Mouse (Mus musculus) G1E-ER4 (cell line): ENCODE data around the gene Pak3. TPM values are rescaled to one million over a fixed set of nuclear protein-coding genes. Genes with fewer than 3 reads are reported as not detected.

ENCODE experiments used
- GATA1 ChIP-seq: IDR thresholded peaks from one replicate; pipeline ENCODE4 v1.8.0; 2012; ENCODE audit warnings: low read length, inconsistent platforms
- polyA plus RNA-seq: library from polyadenylated mRNA; stranded (reverse); fragments of >175 nt; gene quantifications from 2 replicates; pipeline ENCODE4 v1.2.3, GENCODE M21; 2012

The Pak3 gene
- not detected in 2 replicates for polyA plus RNA-seq

DNA sequence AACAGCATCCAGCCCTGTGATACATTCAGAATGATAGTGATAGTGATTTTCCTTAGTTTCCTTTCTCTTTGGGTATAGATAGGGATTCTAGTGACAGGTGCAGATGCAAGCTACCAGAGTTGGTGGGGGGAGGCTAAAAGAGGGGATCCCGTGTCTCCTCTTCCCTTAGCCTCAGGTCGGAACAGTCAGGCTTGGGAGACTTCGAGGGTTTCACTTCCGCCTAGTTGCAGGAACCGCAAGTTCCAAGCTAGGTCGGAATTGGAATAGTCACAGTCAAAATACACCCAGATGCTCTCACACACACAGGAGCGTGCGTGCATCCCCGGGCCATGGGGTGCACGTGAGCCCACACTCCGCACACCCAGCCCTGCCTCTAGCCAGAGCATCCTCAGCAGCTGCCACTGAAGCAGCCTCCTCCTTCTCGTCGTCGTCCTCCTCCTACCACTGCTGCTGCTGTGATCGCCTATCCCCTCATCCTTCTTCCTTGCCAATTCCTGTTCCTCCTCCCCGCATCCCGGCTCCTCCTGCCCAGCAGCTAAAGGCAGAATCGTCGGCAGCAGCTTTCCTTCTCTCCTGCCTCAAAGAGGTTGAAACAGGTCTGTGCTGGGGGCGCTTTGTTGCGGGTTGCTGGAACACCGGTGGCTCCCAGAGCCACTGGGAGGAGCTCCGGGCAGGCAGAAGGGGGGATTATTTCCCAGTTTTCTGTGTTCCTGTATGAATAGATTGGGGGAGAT lies at the start of gene Pak3:
Gene Pak3 (plus strand): TSS at position 424 of the 734 bp plus-strand sequence.
- TF ChIP-seq GATA1: no peak

DNA sequence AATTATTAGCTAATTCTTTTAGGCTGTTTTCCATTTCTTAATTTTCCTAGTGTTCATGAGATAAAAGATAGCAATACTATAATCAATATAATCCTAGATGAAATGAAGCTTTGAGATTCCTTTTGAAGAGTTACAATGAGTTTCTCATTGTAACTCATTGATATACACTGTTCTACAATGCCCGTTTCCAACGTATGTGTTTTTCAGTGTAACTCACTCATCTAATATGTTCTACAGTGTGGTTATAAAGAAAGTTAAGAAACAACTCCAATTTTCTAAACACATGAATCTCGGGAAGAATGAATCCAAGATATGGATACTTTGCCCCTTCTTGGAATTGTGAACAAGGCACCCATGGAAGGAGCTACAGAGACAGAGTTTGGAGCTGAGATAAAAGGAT lies 35.5 kb upstream of the Pak3 start:
- no peak for TF ChIP-seq GATA1

DNA sequence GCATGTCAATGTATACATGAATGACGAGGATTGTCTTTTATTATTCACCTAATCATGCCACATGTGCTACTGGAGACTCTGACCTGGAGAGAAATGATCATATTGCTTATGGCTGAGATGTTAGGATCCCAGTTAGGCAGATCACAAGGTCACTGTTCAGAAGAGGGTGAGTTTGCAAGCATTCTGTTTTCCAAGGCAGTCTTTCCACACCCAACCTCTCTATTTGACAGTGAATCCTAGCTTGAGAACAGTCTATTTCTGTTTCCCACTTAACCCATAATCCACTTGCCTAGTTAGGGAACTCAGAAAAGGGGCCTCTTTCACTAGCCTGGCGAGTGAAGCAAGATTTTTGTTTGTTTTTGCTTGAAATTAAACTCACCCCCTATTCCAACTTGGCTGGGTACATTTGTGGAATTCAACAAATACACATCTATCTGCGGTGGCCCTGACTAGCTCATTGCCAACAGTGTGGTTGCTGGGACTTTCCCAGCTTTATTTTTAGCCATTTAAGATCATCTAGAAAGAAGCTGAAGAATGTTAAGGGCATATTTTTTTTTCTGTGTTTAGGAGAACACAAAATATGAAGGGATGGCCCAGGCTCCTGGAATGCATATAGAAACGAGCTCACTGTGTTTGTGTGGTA lies 17.2 kb upstream of the Pak3 start:
- TF ChIP-seq GATA1: no peak

DNA sequence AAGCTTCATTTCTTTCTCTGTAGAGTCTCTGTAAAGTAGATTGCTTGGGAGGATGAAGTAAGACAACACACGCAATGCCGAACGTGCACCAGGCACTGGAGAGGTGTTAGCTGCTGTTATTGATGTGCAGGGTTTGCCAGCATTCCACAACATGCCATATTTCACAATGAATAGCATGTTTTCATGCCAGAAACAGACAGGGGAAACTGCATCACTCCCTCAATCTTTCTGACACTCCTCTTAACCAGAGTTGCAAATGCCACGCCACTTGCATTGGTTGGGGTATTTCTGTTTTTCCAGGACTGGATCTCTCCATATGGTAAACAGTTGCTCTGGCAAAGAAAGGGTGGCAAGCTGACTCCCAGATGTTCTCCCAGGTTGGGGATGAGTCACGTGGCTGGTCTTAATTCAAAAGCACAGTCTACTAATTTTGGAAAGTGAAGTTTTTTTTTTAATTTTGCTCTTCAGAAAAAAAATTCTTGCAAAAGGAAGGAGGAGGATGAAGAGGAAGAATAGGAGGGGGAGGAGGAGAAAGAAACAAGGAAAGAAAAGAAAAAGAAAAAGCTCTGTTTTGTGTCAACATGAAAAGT lies 16.5 kb upstream of the Pak3 start:
- no peak for TF ChIP-seq GATA1

DNA sequence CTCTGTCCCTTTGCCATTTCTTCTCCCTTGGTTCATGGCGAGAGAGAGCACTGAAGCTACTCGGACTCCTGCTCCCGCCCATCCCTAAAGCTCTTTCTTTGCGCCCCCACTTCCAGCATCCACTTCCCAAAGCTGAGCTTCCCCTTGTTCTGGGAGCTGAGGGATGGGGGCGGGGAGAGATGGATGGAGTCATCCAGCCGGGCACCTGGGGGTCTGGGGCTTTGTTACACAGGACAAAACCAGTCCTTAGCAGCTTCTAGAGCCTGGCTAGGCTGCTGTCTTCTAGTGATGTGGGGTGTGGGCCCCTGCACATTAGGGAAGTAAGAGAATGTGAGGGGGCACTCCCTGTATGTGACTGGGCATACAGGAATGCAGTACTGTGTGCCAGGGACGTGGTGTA lies 526 bp downstream of the Pak3 start:
- TF ChIP-seq GATA1: no peak

DNA sequence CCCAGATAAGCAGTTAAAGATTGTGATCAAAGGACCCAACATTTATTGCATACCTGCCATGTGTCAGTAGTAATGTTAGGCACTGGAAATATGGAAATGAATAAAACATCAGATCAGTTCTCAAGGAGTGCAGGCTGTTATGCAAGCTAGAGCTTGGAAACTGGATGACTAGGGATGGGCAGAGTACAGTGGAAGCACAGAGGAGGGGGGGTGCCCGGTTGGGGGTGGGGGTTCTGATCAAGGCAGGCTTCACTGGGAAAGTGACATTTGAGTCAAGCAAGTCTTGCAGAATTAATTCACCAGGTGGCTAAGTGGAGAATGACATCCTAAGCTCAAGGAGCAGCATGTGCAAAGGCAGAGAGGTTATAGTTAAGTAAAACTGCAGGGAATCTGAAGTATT lies 1.8 kb downstream of the Pak3 start:
- no peak for TF ChIP-seq GATA1

DNA sequence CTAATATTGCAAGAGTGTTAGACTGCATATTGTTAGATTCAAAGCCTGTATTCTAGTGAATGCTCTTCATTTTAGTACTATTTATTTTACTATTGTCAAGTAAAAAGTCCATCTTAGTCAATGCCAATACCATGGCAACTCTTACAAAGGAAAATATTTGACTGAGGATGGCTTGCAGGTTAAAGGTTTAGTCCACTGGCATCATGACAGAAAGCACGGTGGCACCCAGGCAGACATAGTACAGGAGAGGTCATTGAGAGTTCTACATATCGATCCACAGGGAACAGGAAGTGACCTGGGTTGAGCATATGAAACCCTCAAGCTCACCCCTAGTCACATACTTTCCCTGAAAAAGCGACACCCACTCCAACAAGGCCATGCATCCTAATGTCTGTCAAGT lies 13.9 kb downstream of the Pak3 start:
- no peak for TF ChIP-seq GATA1

DNA sequence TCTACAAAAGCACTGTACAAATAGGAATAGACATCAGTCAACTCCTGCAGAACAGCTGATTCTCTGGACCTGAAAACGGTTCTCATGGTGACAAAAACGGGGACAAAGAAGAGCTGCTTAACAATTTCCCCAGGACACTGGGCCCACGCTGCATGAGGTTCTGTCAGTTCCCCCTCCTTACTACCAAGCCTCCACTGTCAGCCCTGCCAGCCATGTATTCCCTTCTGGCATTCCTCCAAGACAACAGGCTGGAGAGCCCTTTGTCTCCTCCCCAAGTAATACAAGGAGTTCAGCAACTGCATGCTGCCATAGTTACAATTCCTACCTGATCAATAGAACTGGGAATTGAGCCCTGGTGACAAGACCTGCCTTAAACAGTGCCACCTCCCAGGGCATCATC lies 15.2 kb downstream of the Pak3 start:
- no peak for TF ChIP-seq GATA1

DNA sequence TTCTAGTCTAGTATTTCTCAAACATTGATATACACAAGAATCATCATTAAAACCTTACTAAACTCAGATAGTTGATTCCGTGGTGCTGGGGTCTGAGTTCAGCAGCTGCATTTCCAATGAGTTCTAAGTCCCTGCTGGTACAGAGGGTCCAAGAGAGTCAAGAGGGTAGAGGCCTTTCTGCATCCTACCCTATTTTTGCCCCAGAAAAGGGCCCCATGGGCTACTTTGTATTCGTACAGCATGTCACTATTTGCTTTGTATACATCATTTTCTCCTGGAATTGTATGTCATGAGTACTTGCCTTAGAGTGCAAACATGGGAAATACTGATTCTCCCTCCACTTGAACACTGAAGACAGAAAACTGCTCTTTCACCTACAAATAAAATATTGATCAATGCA lies 24.4 kb downstream of the Pak3 start:
- no peak for TF ChIP-seq GATA1

DNA sequence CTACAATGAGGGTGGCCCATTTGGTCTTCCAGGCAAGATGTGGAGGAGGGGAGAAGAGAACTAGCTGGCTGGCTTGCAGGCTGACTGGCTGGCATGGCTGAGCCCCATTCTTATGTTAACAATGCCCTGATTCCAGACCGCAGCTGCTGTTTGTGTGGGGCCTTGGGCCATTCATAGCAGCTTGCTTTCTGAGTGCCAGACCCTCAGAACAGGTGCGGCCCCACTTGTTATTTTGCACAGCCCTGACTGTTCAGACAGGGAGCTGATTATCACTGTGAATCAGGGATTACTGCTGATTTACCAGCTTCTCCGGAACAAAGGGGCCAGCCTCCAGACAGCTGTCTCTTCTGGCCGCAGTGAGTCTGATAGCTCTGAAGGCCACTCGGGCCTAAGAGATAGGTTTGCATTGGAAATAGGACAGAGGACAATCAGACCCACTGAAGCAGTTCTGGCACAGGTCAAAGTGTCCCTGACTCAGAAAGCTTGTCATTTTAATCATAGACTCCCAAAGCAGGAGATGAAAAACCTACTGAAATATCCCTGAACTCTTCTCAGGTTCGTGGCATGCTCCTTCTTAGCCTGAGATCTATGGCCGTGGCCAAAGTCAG lies 24.9 kb downstream of the Pak3 start:
- TF ChIP-seq GATA1: no peak

DNA sequence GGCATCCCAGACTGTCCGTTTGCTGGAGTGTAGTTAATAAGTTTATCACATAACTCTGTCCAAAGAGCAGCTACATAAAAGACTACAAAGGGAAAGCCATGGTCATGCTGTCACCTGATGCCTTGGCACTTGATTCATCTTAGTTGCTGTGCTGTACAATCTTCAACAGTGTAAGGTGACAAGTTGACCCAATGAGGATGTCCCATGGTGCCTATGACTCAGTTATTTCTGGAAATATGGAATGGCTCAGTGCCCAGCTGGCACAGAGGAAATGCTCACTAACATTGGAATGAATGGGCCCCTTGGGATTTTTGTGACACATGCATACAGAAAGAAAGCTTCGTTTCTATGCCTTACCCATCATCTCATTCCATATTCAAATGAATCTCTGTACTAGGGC lies 55.3 kb downstream of the Pak3 start:
- TF ChIP-seq GATA1: no peak

DNA sequence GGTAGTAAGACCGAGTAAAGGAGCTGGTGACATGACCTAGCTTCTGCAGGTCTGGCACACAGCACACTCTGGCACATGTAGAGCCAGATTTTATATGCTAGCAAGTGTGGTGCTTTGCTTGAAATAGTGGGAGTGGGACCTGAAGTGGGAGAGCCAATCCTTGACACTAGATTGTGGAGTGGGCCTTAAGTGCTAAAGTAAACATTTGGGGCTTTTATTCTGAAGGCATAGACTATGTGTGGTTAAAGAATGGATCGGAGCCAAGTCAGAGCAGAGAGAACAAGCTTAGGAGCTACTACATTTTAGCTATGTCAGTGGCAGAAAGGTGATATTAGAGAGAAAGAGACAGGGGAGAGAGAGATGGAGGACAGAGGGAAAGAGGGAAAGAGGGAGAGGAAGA lies 61.5 kb downstream of the Pak3 start:
- no peak for TF ChIP-seq GATA1

DNA sequence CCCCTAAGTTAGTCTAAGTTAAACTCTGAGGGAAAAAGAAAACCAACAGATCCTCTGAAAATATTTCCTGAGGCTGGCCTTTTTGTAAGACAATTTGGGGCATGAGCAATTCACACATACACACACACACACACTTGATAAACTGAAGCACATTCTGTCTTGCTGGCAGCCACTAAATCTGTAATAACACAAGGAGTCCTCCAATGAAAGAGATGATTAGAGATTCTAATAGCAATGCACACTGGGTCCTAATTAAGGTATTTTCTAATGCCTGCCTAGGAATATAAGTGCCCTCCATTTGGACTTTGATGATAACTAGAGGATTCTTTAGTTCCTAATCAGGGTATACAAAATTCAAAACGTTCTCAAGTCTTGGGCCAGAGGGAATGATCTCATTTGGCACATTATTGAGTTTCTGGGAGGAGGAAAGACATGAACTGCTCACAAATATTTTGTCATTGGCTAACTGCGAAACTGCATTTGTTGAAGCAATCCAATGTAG lies 62.1 kb downstream of the Pak3 start:
- TF ChIP-seq GATA1: no peak

DNA sequence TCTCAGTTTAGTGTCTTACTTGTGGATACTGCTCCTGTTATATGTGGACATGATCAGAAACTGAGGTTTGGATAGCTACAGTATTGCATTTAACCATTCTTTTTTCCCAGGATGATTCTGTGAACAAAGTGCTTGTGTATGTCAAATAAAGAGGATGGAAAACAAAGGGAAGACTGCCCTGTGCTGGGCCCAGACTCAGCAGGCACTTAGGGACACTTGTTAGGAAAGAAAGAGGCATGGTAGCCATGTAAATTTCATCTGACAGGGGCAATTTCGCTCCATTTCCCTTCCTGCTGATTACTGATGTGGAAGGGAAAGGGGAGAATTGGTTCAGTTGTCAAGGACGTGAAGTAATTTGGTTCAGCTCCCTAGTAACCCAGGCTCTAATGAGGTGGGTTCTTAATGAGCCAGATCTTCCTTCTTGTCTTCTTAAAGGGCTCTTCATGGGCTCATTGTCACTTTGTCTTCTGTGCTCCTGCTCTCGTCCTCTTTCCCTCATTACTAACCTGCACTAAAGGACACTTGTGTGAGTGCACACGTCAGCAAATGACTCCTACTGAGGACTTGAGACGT lies 88.6 kb downstream of the Pak3 start:
- no peak for TF ChIP-seq GATA1

DNA sequence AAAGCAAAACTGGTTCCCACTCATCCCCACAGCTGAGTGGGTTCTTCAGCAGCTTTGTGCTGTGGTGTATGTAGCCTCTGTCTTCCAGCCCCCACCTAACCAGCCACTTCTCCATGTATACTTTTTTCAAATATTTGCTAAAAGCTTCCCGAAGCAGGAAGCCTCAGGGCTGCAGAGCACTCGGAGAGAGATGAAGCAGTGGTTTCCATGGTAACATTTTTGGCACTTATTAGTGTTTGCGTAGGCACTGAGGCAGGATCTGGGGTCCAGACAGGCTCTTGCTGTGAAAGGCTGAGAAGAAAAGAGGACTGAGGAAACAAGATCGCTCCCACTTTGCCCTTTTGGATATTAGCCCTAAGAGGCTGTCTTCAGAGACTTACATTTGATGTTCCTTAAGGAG lies 100.3 kb downstream of the Pak3 start:
- no peak for TF ChIP-seq GATA1

DNA sequence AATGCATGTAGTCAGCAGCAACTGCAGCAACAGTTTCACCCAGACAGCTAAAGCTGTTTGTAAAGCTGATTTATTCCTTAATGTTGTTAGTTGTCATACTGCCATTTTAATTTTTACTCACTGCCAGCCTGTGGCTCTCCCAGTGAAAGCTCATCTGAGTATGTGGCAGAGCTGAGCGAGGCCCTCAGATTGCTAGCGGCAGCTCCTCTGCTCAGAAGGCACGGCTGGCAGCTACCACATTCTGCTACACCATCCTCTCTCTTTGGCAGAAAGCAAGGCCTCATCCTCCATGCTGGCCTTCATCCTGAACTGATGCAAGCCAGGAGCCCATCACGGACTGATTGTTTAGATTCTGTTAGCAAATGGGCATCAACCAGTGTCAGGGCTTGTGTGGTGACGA lies 109.4 kb downstream of the Pak3 start:
- TF ChIP-seq GATA1: no peak

DNA sequence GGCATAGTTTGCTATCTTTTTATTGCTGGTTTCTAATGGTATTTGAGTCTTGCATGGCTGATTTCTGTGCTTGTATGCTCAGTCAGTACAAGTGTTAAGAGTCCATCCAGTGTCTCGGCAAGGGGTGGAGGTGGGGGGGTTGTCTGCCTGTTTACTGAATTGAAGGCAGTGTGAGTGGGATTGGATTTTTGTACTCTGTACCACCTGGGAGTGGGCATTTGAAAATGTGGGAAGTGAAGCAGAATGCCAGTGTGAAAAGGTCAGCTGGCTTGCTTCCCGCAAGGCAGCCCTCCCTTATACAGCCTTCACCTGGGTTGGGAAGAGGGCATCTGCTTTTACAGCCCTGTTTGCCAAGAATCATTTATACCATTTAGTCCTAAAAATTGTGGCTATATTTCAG lies 125.5 kb downstream of the Pak3 start:
- TF ChIP-seq GATA1: no peak
